Mouse (Mus musculus) testis, postnatal 10 days (tissue): ENCODE results near the gene Lamc1.

ENCODE experiments used
- DNase-seq: peaks from one replicate; pipeline ENCODE4 v3.0.0; 2021; ENCODE audit warnings: low spot score

Gene Lamc1

GRCm38 (mm10) chr1:153259752-153260300 is 72.8 kb downstream of the Lamc1 start:
- DNase-seq: no peak

GRCm38 (mm10) chr1:153252540-153253210 is 79.9 kb downstream of the Lamc1 start:
- no peak for DNase-seq

- DNase-seq: no peak
Observed at GRCm38 (mm10) chr1:153251590-153252206, 80.9 kb downstream of the Lamc1 start.

GRCm38 (mm10) chr1:153241346-153241745 is 91.2 kb downstream of the Lamc1 start:
- no peak for DNase-seq

GRCm38 (mm10) chr1:153235576-153235975 is 97.0 kb downstream of the Lamc1 start:
- no peak for DNase-seq

GRCm38 (mm10) chr1:153231681-153232080 is 100.9 kb downstream of the Lamc1 start:
- DNase-seq: no peak

GRCm38 (mm10) chr1:153227916-153228315 is 104.7 kb downstream of the Lamc1 start:
- DNase-seq: no peak

GRCm38 (mm10) chr1:153227096-153227495 is 105.5 kb downstream of the Lamc1 start:
- no peak for DNase-seq

GRCm38 (mm10) chr1:153225786-153226725 is 106.5 kb downstream of the Lamc1 start:
- no peak for DNase-seq

- DNase-seq: no peak
Observed at GRCm38 (mm10) chr1:153224331-153224730, 108.3 kb downstream of the Lamc1 start.

- no peak for DNase-seq
Observed at GRCm38 (mm10) chr1:153219376-153219775, 113.2 kb downstream of the Lamc1 start.

GRCm38 (mm10) chr1:153216516-153216915 is 116.1 kb downstream of the Lamc1 start:
- DNase-seq: no peak

- DNase-seq: no peak
Observed at GRCm38 (mm10) chr1:153215676-153216075, 116.9 kb downstream of the Lamc1 start.

- DNase-seq: no peak
Observed at GRCm38 (mm10) chr1:153210992-153211391, 121.6 kb downstream of the Lamc1 start.

- DNase-seq: no peak
Observed at GRCm38 (mm10) chr1:153210198-153210597, 122.4 kb downstream of the Lamc1 start.

- no peak for DNase-seq
Observed at GRCm38 (mm10) chr1:153202195-153202594, 130.4 kb downstream of the Lamc1 start.

GRCm38 (mm10) chr1:153201448-153201847 is 131.1 kb downstream of the Lamc1 start:
- DNase-seq: no peak

GRCm38 (mm10) chr1:153197316-153197850 is 135.2 kb downstream of the Lamc1 start:
- peak; percentile 6 for DNase-seq

GRCm38 (mm10) chr1:153192945-153193344 is 139.6 kb downstream of the Lamc1 start:
- peak; percentile 32 for DNase-seq

GRCm38 (mm10) chr1:153192379-153192778 is 140.2 kb downstream of the Lamc1 start:
- DNase-seq: peak; percentile 26

GRCm38 (mm10) chr1:153191943-153192329 is 140.7 kb downstream of the Lamc1 start:
- peak; percentile 71 for DNase-seq
